Mouse (Mus musculus) kidney, adult 18-20 months (tissue): Measurements from ENCODE around the gene Msi2.

Experiments
- DNase-seq: peaks from one replicate; pipeline ENCODE4 v3.0.0; 2021

Msi2 gene

DNA sequence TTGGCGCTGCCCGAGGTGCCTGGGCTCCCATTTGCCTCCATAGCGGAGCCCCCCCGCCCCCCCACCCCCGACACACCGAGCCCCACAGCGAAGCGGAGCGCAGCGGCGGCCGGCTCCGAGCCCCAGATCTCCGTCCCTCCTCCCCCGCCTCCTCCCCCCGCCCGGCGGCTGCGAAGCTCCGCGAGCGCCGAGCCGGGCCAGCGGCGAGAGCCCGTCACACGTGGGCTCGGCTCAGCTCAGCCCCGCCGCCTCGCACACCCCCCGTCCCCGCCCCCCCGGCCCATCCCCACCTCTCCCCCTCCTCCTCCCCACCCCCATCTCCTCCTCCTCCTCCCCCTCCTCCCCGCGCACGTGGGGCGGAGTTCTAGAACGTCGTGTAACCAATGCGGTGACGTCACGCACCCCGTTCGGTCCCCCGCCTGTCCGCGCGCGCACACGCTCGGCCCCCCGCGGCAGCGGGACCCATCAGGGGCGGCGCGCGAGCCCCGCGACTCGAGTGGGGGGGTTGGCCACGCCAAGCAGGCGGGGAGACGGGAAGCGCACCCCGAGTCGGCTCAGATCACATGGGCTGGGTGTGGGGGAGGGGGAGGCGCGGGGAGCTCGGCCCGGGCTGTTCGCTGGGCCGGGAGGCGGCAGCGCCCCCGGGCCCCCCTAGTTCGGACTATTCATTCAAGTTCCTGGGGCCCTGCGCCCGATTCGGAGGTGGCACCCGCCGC lies at the start of gene Msi2:
Msi2 (minus strand) TSS at position 464 of the 716 bp plus-strand sequence.
- DNase-seq, result peak; percentile 93

GRCm38 (mm10) chr11:88765635-88766034 lies 47.3 kb upstream of the Msi2 start:
- no peak for DNase-seq

DNA sequence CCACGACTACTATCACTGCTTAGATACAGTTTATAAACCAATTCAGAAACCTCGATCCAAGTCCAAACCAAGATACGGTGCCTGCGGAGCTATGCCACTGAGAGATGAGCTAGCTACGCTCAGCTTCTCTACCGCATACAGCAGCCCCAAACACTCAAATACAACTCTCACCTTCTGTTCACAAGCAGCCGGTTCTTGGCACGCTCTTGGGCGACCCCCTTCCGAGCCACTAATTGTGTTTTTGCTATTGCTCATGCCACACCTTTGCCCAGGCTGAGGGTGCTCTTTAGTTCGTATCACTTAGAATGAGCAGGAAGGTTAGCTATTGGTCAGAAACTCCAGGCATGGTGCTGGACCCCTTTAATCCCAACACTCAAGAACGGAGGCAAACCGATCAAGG lies 45.1 kb upstream of the Msi2 start:
- DNase-seq, result no peak

DNA sequence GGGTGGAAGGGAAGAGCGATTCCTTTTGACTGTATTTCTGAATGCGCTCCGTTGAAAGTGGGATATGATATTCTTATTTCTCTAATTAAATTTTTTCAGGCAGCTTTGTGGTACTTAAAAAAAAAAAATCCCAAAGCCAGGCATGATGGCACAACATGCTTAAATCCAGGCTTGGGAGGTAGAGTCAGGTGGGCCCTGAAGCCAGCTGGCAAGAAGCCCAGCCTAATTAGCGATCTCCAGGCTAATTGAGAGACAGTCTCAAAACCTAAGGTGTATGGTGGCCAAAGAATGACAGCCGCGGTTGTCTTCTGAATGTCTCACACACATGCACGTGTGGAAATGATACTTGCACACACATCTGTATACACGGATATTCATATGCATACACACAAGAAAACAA lies 41.2 kb upstream of the Msi2 start:
- DNase-seq, result no peak

DNA sequence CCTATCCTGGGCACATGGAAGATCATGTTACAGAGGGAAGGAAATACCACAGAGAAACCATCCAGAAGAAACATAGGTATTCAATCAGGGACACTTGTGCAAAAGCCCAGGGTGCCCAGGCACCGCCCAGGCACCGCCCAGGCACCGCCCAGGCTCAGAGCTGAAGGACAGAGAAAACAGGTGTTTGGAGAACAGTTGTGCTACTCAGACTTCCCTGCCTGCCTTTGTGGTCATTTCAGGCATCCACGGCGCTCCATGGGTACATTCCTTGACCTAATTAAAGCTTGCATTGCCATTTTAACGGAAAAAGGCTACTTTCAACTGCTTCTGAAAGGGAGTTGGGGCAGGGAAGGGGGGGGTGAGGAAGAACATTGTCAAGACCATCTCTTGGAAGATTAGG lies 40.1 kb upstream of the Msi2 start:
- no peak for DNase-seq

GRCm38 (mm10) chr11:88745306-88745705 lies 27.0 kb upstream of the Msi2 start:
- no peak for DNase-seq

DNA sequence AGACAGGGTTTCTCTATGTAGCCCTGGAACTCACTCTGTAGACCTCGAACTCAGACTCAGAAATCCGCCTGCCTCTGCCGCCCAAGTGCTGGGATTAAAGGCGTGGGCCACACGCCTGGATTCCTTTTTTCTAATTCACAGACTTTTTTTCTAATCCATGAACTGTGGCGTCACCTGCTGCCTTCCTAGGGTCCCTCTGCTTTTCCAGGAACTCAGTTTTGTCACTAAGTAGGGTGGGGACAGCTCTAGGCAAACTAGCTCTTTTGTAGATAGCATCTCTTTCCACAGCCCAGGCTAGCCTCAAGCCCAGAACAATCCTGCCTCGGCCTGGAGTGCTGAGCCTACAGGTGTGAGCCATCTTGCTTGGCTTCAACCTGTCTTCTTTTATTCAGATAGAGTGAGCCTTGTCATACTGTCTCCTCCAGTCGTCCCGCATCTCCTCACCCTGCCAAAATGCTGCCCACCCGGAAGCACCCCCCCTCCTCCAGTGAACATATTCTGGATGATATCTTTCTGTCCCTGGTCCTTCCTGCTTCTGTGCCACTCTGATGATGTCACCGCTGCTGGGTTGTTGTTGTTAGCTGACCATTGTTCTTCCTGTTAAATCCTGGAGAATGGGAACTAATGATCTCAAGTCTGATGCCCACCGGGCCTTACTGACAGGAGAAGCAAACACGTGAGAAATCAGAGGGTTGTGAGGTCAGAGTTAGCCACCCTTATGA lies 21.4 kb upstream of the Msi2 start:
- no peak for DNase-seq

- DNase-seq, result no peak
Observed at GRCm38 (mm10) chr11:88729363-88729762, 11.1 kb upstream of the Msi2 start.

GRCm38 (mm10) chr11:88728508-88728890 lies 10.2 kb upstream of the Msi2 start:
- peak; percentile 79 for DNase-seq

GRCm38 (mm10) chr11:88727768-88728507 lies 9.6 kb upstream of the Msi2 start:
- peak; percentile 12 for DNase-seq

DNA sequence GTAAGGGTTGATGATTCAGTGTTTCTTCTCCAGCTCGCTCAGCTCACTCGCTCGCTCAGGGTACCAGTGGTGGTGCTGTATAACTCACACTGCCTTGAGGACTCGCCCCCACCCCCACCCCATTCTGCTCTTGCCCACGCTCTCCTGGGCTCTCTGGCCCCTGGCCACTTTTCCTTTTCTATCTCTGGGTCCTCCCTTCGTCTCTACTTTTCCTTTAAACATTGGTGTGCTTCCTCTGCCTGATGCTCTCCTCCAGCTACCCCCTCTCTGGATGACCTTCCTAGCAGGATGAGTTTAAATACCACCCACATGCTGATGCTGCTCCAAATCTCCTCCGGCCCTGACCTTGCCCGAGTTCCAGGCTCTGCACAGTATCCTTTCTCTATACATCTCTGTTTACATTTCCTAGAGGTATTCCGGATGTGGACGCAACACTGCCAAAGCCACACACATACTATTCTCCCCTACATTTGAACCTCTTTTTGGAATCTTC lies 2.9 kb upstream of the Msi2 start:
- no peak for DNase-seq

DNA sequence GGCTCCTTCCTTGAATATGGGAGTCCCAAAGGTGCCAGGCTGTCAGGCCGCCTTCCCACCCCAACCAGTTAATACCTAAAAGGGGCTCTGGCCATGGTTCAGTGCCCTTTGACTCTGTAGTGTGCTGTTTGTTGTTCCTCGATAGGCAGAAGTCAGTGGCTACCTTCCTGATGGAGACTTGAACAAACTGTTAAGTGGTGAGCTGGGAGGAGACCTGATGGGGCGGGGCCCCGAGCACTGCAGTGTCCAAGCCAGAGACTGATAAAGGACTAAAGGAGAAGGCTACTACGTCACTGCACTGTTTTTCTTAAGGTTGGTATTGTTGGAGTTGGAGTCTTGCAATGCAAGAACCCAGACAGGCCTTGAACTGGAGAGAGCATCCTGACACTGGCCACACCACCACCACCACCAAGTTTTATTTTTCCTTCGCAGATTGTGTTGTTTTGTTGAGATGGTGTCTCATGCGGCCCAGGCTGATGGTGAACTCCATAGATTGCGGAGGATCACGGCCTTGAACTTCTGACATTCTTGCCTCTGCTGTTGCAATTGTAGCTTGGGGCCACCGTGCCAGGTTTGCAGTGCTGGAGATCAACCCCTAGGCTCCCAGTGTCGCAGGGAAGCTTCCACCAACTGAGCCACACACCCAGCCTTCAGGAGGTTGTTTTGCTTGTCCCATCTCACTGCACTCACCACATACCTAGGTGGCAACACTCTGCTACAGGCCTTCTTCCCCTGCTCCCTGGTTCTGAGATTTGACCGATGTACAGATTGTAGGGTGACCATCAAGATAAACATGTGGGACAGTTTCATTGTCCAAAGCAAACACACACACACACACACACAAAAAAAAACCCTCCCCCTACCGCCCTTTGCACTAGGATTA lies 2.2 kb upstream of the Msi2 start:
- peak; percentile 12 for DNase-seq

- no peak for DNase-seq
Observed at GRCm38 (mm10) chr11:88719601-88720000, 1.3 kb upstream of the Msi2 start.

DNA sequence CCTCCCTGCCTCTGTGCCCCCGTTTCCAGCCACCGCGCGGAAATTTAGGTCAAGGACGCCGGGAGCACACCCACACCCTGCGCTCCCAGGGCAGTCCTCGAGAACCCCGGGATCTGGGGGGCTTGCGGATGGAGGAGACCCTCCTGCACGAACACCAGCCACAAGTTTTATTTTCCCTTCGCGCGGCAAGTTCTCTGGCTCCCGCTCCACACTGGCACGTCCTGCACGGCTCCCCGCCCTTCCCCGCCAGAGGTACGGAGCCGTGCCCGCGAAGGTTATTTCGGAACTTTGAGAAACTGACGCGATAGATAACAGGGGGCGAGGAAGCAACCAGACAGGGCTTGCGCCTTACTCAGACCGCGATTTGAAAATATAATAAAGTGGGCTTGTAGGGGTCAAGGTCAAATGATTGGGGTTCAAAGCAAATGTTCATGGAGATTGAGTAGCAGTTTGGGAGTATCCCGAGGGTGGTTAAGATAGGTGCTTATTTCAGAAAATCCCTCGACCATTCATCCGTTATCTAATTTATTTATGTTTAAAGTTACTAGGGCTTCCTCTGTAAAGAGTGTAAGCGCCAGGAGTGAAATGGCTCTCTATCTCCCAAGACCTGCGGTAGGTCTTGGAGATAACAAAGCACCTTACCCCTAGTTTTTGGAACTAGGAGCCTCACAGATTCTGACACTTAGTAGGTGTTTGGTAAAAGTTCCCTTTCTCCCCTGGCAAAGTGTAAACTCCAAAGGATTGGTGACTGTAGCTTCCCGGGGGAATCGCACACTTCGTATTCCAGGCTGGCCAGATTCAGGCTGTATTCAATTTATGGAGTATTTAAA lies 668 bp upstream of the Msi2 start:
- DNase-seq, result no peak

DNA sequence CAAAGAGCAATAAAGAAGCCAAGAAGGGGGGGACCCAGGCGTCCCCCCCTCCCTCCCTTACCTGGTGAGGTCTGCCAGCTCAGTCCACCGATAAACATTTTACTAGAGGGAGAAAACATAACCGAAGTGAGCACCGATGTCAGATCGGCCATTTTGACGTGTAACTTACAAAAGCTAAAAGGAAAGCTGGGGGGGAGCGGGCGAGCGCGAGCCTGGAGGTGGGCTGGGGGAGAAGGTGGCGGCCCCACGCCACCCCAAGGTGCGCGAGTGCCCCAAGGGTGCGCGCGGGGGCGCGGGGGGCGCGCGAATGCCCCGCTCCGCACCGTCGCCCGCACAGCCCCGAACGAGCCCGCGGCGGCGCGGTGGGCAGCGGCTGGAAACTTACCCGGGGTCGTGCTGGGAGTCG lies 666 bp downstream of the Msi2 start:
- DNase-seq, result no peak

- DNase-seq, result peak; percentile 19
Observed at GRCm38 (mm10) chr11:88717016-88717643, 1.2 kb downstream of the Msi2 start.

- peak; percentile 50 for DNase-seq
Observed at GRCm38 (mm10) chr11:88716061-88716994, 2.0 kb downstream of the Msi2 start.

GRCm38 (mm10) chr11:88715299-88715698 lies 3.0 kb downstream of the Msi2 start:
- no peak for DNase-seq

- DNase-seq, result no peak
Observed at GRCm38 (mm10) chr11:88714127-88714526, 4.2 kb downstream of the Msi2 start.

GRCm38 (mm10) chr11:88713479-88713878 lies 4.8 kb downstream of the Msi2 start:
- no peak for DNase-seq
